Mouse (Mus musculus): Measurements from ENCODE around the gene Krt76. TPM values are rescaled to one million over a fixed set of nuclear protein-coding genes. Genes with fewer than 3 reads are reported as not detected.

Krt76 gene
- total and polyA plus RNA-seq, 2 experiments from 2014 or later = not detected

DNA sequence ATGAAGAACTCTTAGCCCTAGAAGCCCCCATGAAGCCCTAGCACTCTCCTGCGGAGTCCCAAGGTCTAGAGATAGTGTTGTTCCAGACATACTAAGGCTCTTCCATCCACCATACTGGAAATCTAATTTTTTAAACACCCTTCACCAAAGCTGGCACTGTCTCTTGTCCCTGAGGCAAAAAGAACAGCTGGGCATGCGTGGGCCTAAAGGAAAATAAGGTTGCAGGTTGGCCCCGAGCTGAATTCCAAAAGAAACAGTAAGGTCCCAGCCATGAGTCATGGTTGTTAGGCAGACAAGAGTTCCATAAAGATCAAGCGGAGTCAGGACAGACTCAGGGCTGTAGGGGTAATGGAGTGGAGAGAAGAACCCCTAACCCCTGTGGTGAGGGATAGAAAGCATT is 19.5 kb downstream of the Krt76 start:
- H3K9ac ChIP-seq (replicated peaks; ENCODE audit: low read length, poor library complexity, severe bottlenecking) = no peak overlapping the region
- WGBS = 50% methylated on average over 4 of the region's 4 CpGs
- no peaks in the 10 kb centered on the region for H3K9me3 ChIP-seq (ENCODE audit: low read length)
- ATAC-seq (ENCODE audit: low FRiP score) = no peak
- H3K36me3 ChIP-seq (ENCODE audit: insufficient read depth, low read length) = no peaks in the 10 kb centered on the region
- H3K4me2 ChIP-seq (ENCODE audit: low read depth, low read length, poor library complexity, severe bottlenecking) = no peak overlapping the region
- H3K4me3 ChIP-seq (ENCODE audit: low read depth, low read length) = no peak overlapping the region
- H3K27ac ChIP-seq (ENCODE audit: low read depth, low read length) = no peak overlapping the region
- peaks cover 6% of the 10 kb centered on the region; the same call in 1 of the 2 replicates for H3K4me1 ChIP-seq (ENCODE audit: insufficient read depth, low read length)
- no peak for DNase-seq (ENCODE audit: low spot score)
- no peaks in the 10 kb centered on the region for H3K27me3 ChIP-seq (ENCODE audit: insufficient read depth, low read length)
- no peak for TF ChIP-seq CTCF (IDR thresholded peaks at IDR 0.05)

DNA sequence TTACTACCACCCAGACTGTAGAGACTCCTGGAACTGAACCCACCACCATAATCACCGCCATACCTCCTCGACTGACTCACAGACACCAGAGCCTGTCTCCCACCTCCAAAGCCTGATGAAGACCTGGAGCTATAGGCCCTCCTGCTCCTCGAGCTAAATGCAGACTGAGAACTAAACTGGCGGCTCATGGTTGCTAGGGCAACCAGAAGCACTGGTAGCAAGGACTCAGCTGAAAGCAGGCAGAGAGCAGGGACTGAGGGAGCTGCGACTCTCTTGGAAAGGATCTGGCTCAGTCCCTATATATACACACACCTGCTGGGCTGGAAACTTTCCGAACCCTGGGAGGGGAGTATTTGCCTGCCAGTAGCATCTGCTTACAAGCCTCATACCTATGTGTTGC is 23.3 kb downstream of the Krt76 start, which contains the start of gene Krt77:
Gene Krt77, minus strand, starts transcription at position 275 of the 400 bp plus-strand sequence.
- Histone ChIP-seq H3K27me3 (ENCODE audit: insufficient read depth, low read length) (no peaks in the 10 kb centered on the region), H3K36me3 (ENCODE audit: insufficient read depth, low read length) (no peaks in the 10 kb centered on the region), H3K9me3 (ENCODE audit: low read length) (no peaks in the 10 kb centered on the region), H3K9ac (replicated peaks; ENCODE audit: low read length, poor library complexity, severe bottlenecking) (no peak within 1 kb of the TSS), H3K27ac (ENCODE audit: low read depth, low read length) (peak within 1 kb of the TSS; percentile 68), H3K4me2 (ENCODE audit: low read depth, low read length, poor library complexity, severe bottlenecking) (0 out of 2 replicates have a peak within 1 kb of the TSS, but pooled peaks have one; percentile 12), H3K4me1 (ENCODE audit: insufficient read depth, low read length) (peaks cover 6% of the 10 kb centered on the region; the same call in 1 of the 2 replicates), H3K4me3 (ENCODE audit: low read depth, low read length) (no peak within 1 kb of the TSS)
- ATAC-seq (ENCODE audit: low FRiP score) (peak; percentile 47; the same call in 1 of the 2 replicates), DNase-seq (ENCODE audit: low spot score) (peak; percentile 78)
- TF ChIP-seq CTCF (IDR thresholded peaks at IDR 0.05) = no peak
- 17% methylated on average over 6 of the region's 6 CpGs for WGBS

DNA sequence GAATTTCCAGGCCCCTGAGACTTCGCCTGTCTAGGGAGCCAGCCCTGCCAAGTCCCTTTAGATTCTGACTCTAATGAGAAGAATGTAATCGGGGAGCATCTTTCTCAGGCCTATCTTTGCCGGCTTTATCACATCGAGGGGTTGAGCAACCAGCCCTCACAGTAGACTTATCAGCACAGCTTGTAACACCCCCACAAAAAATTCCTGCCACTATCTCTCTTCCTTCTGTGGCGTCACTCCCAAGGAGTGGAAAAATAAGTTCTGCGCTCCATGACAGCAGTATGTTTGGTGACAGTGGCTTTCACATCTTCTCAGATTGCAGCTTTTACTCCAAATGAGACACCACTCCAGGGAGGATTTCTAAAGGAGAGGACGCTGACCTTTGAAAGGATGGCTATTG is 26.0 kb downstream of the Krt76 start:
- Histone ChIP-seq H3K27ac (ENCODE audit: low read depth, low read length) (no peak overlapping the region), H3K4me1 (ENCODE audit: insufficient read depth, low read length) (peaks cover 6% of the 10 kb centered on the region; the same call in 1 of the 2 replicates), H3K4me2 (ENCODE audit: low read depth, low read length, poor library complexity, severe bottlenecking) (no peak overlapping the region), H3K27me3 (ENCODE audit: insufficient read depth, low read length) (no peaks in the 10 kb centered on the region), H3K9me3 (ENCODE audit: low read length) (no peaks in the 10 kb centered on the region), H3K36me3 (ENCODE audit: insufficient read depth, low read length) (no peaks in the 10 kb centered on the region), H3K9ac (replicated peaks; ENCODE audit: low read length, poor library complexity, severe bottlenecking) (no peak overlapping the region), H3K4me3 (ENCODE audit: low read depth, low read length) (no peak overlapping the region)
- 81% methylated on average over 7 of the region's 7 CpGs for WGBS
- ATAC-seq (ENCODE audit: low FRiP score) (no peak), DNase-seq (ENCODE audit: low spot score) (no peak)
- no peak for TF ChIP-seq CTCF (IDR thresholded peaks at IDR 0.05)

DNA sequence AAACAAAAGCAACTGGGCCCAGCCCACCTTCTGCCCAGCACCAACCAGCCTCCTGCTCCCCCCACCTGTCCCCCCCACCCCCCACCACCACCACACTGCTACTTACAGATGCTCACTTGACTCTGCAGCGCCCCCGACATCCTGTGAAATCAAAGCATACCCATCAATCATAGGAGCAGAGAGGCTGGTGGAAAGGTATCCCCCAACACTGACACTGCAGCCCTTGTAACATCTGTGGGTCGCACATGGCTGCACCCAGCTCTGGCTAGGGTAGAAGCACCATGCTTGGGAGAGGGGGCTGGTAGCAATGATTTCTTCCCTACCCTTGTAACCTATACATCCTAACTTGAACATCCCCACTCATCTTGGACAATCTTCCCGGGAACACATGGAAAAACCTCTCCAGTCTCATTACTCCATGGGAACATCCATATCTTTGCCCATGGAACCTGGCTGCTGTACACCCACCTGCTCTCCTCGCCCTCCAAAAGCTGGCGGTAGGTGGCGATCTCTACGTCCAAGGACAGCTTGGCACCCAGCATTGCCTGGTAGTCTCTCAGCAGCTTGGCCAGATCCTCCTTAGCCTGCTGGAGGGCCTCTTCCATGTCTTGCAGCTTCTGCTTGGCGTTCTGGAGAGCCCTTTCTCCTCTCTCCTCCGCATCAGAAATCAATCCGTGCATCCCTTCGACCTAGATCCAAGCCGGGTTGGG is 32.1 kb downstream of the Krt76 start:
- H3K4me3 ChIP-seq (ENCODE audit: low read depth, low read length) = peak overlapping the region; percentile 41
- H3K27me3 ChIP-seq (ENCODE audit: insufficient read depth, low read length) = peaks cover 4% of the 10 kb centered on the region
- H3K9ac ChIP-seq (replicated peaks; ENCODE audit: low read length, poor library complexity, severe bottlenecking) = no peak overlapping the region
- no peak for ATAC-seq (ENCODE audit: low FRiP score)
- H3K4me2 ChIP-seq (ENCODE audit: low read depth, low read length, poor library complexity, severe bottlenecking) = peak overlapping the region; percentile 90
- H3K36me3 ChIP-seq (ENCODE audit: insufficient read depth, low read length) = no peaks in the 10 kb centered on the region
- peak; percentile 33; the same call in 1 of the 2 replicates for TF ChIP-seq CTCF (IDR thresholded peaks at IDR 0.05)
- DNase-seq (ENCODE audit: low spot score) = peak; percentile 17
- no peaks in the 10 kb centered on the region for H3K4me1 ChIP-seq (ENCODE audit: insufficient read depth, low read length)
- H3K9me3 ChIP-seq (ENCODE audit: low read length) = no peaks in the 10 kb centered on the region
- 72% methylated on average over 12 of the region's 13 CpGs for WGBS
- H3K27ac ChIP-seq (ENCODE audit: low read depth, low read length) = no peak overlapping the region

DNA sequence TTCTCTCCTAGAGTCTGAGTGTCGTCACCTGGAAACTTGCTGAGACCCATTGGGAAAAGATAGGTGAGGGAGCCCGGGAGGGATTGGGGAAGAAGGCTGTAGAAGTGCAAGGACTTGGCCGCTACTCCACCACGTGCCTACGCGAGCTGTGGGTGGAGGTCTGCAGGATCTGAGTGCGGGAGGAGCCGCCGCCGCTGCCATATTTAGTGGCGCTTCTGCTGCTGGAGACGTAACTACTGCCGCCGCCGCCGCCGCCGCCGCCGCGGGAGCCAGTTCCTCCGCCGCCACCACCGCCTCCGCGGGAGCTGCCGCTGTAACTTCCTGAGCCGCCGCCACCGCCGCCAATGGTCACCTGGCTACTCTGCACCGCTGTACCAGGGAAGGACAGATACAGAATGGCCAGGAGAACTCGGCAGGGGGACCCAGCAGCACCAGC is 33.0 kb downstream of the Krt76 start:
- Histone ChIP-seq H3K4me2 (ENCODE audit: low read depth, low read length, poor library complexity, severe bottlenecking) (peak overlapping the region; percentile 90), H3K4me1 (ENCODE audit: insufficient read depth, low read length) (no peaks in the 10 kb centered on the region), H3K9ac (replicated peaks; ENCODE audit: low read length, poor library complexity, severe bottlenecking) (peak overlapping the region; percentile 39), H3K4me3 (ENCODE audit: low read depth, low read length) (peak overlapping the region; percentile 41), H3K36me3 (ENCODE audit: insufficient read depth, low read length) (no peaks in the 10 kb centered on the region), H3K9me3 (ENCODE audit: low read length) (no peaks in the 10 kb centered on the region), H3K27ac (ENCODE audit: low read depth, low read length) (no peak overlapping the region), H3K27me3 (ENCODE audit: insufficient read depth, low read length) (peaks cover 4% of the 10 kb centered on the region)
- under 1% methylated on average over 33 of the region's 33 CpGs for WGBS
- TF ChIP-seq CTCF (IDR thresholded peaks at IDR 0.05) = no peak; the same call in 1 of the 2 replicates
- ATAC-seq (ENCODE audit: low FRiP score) = peak; percentile 44; the same call in 1 of the 2 replicates
- peak; percentile 24 for DNase-seq (ENCODE audit: low spot score)
